Mouse (Mus musculus): ENCODE results near the gene Klhdc8a.

Gene Klhdc8a

GRCm38 (mm10) chr1:132317894-132318863, 19.8 kb downstream of the Klhdc8a start:
- DNase-seq (ENCODE audit: low spot score), result no peak

DNA sequence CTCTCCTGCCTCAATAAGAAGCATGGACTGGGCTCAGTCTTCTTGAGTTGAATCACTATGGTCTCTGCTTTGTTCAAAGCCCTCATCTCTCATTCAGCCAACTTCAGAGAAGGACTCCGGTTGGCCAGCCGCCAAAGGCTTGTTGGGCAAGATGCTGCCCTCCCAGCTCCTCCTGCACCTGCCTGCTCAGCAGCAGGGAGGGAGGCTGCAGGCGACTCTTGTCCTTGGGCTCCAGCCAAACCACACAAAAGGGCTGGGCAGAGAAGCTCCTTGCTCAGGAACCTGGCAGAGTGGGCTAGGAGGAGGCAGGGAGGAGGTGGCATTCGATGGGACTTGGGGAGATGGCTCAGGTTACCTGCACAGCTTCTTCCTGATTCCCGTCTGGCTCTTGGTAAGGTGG, 20.8 kb downstream of the Klhdc8a start:
- DNase-seq (ENCODE audit: low spot score), result peak; percentile 82

DNA sequence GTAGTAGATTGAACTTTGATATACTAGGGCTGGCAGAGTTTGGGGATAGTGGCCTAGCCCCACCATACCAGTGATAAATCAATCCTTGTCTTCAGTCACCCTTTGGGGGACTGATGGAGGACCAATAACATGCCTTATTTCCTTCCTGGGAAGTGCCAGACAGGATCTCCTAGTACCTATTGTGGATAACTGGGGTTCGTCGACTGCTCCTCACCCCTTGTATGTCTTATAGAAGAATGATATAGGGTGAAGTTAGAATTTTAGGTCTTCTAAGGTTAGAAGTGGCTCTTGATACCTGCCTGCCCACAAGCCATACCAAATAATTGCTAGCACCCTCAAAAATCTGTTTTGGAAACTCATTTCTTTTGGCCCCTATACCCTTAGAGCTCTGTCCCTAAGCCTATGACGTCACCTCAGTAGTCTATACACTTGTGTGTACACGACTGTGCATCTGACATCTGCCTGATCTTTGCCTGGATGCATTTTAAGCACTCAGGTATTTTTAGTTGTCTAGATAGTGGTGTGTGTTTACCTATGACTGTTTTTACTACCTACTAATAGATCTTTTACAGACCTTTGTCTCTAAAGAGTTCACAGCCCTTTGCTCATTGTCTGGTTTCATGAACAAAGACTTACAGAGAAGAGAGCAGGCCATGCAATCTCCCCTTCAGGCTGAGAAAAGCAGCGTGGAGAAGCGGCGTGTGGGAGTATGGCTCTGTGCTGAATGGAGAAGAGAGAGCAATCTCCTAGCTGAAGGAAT, 23.6 kb downstream of the Klhdc8a start:
- DNase-seq (ENCODE audit: low spot score), result peak; percentile 49

GRCm38 (mm10) chr1:132322711-132323542, 24.5 kb downstream of the Klhdc8a start:
- no peak for DNase-seq (ENCODE audit: low spot score)

DNA sequence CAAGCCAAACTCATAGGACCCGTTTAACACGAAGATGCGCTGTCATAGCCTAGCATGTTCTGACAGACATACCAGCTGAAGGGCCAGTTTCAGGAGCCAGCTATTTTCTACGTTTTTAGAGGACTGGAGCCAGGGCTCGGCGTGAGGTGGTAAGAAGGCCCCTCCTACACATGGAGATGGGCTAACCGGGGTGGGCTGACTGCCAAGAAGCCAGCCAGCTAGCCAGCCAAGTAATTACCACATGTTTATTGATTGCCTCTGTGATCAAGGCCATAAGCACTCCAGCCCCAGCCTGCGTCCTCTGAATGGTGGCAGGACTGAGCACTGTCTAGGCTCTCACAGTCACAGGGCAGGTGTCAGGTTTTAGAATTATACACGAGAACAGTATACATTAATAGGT, 28.4 kb downstream of the Klhdc8a start:
- no peak for DNase-seq (ENCODE audit: low spot score)

GRCm38 (mm10) chr1:132327477-132327876, 29.1 kb downstream of the Klhdc8a start:
- DNase-seq (ENCODE audit: low spot score), result no peak

DNA sequence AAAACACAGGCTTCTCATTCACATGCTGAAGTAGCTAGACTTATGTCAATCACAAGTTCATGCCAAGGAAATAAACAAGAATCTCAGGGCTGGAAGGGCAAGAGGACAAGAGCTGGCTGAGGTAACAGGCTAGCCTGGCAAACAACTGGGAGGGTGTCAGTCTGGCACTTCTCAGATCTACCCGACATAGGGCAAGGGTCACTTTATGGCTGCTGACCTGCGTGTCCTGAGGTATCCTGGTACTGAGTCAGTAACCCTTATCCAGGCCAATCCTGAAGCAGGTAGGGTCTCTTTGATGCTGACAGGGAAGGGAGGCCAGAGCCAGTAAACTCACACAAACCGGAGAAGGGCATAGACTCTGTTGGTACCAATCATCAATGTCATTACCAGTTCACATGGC, 30.1 kb downstream of the Klhdc8a start:
- DNase-seq (ENCODE audit: low spot score), result no peak

DNA sequence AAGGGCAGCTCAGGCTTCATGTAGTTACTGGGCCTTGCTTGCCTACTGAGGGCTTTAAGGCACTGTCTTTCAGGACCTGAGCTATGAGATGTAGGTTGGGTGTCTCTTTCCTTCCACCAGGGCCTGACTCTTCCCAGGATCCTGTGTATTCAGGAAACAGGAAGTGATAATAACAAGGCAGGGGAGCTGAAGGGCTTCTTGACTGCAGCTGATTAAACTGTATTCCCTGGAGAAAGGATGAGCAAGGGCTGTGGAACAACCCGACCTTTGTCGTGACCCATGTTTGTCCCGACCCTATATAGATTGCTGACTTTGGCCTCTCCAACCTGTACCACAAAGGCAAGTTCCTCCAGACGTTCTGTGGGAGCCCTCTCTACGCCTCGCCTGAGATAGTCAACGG, 31.2 kb downstream of the Klhdc8a start:
- no peak for DNase-seq (ENCODE audit: low spot score)

GRCm38 (mm10) chr1:132330397-132330796, 32.0 kb downstream of the Klhdc8a start:
- DNase-seq (ENCODE audit: low spot score), result no peak

- no peak for DNase-seq (ENCODE audit: low spot score)
These were observed 32.9 kb downstream of the Klhdc8a start for GRCm38 (mm10) chr1:132331283-132331682.

DNA sequence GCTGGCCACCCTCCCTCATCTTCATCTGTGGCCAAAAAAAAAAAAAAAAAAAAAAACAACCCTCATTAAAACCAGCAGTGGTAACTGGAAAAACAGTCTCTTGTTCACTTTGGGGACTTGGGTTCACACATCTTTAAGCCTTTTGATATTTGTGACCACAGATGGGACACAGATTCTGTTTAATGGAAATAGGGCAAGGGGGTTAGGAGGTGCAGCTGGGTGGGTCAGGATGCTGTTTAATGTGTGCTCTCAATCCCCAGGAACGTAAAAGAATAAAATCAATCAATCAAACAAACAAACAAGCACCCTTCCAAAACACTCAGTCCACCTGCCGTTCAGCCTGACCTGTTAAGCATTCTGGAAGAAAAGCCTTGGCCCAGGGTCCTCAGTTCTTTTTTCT, 34.8 kb downstream of the Klhdc8a start:
- no peak for DNase-seq (ENCODE audit: low spot score)

DNA sequence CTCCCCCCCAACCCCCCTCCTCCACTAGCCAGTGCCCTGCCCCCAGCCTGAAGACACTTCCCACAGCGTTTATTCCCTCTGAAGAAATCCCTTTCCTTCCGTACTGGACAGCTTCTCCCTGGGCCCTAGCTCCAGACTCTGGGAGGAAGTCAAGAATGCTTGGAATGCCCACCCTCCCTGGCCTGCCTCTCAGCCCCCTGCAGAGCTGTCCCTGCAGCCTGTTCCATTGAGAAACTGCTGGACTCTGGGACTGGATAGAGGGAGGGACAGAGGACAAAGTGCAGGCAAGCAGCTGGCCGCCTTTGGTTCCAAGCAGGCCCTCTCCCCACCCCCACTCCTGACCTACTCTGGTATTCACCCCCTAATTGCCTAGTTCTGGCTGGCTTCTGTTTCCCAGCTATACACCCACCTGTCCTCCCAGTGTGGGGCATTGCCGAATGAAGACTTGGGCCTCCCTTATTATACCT, 35.3 kb downstream of the Klhdc8a start:
- no peak for DNase-seq (ENCODE audit: low spot score)

DNA sequence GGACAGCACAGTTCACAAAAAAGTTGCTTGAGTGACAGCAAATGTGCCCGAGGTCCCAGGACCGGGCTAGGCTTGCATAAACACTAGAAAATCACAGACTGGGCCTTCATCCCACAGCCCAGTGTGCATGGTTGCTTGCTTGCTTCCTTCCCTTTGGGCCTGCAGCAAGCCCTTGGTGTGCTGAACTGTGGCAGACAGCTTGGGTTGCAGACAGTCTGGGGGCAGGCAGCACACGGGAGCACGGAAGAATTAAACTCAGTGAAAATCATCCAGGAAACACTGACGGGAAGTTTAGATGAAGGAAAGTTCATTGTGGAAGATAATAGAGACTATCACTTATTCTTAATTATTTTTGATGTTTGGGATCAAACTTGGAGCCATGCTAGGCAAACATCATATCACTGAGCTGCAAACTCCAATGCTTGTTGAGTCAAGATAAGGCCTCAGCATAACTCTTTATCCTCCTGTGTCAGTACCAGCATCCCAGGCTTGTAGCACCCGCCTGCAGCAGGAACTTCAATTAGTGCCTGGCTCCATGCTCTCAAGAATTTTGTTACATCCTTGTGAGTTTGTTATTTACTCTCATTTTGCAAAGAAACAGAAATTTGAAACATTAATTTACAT, 35.9 kb downstream of the Klhdc8a start:
- no peak for DNase-seq (ENCODE audit: low spot score)

DNA sequence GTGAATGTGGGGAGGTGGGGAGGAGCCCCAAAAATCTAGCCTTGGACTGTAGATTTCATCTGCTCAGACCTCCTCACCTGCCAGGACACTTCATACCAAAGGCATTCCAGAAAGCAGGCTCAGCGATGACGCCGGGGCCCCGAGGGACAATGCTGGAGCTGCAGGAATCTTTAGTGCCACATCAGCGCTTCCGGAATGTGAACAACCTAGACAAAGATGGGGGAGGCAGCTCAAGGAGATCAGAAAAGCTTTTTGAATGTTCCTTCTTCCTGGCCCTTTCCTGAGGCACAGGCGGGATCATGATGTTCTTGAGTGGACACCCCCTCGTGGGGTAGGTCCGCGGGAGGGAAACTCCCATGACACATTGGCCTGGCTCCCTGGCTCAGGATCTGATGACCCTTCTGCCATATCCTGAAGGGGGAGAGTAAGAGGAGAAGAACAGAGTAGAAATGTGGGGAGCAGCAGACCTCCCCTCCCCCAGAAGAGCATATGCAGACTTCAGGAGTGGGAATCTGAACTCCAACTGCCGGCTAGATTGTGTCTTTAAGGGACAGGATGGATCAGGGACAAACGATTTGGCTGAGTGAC, 37.0 kb downstream of the Klhdc8a start:
- DNase-seq (ENCODE audit: low spot score), result peak; percentile 64

DNA sequence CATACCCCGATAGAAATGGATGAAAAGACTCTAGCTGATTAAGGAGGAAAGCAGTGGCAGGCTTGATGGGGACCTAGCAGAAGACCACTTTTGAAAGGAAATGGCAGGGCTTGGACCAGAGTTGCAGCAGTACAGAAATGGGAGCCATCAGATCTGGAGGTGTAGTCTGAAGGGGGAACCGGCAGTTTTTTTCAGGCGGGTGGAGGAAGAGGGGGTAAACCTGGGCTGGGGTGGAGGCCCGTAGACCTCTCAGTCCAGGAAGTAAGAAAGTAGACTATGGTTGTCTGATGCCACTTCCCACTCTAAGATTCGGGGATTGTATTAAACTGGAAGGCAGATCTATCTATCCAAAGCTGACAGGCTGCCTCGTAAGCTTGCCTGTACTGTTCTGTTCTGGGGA, 38.5 kb downstream of the Klhdc8a start:
- no peak for DNase-seq (ENCODE audit: low spot score)

GRCm38 (mm10) chr1:132338027-132338660, 39.7 kb downstream of the Klhdc8a start:
- no peak for DNase-seq (ENCODE audit: low spot score)

DNA sequence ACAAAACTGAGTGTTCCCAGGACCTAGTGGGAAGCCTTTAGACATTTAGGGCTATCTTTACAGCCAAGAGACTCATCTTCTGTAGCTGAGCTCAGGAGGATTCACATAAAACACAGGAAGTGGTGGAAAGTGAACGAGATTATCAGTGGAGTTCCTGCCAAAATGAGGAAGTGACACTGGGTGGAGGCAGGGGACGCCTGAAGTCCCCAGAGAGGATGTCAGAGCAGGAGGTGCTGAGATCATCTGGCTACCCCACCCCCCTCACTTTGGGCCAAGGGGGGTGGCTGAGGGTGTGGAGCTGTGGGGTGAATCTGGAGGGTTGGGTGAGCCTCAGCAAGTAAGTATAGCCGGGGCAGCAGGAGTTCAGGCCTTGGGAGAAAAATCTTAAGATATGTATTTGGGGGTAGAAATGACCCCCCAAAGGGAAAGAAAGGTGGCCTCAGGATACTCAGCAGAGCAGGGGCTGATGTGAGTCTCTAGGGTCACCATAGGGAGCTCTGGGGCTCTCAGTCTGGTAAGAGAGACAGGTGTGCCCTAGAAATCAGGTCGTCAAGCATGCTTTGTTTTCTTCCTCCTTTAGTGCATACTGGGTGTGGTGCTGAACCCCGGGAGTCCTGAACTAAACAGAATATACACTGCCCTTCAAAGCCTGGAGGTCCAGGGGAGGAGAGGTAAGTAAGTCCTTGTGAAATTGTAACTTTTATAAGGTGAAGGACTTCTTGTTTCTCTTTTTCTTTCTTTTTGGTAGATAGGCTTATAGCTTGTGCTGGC, 43.5 kb downstream of the Klhdc8a start:
- no peak for DNase-seq (ENCODE audit: low spot score)

GRCm38 (mm10) chr1:132342518-132342917, 44.1 kb downstream of the Klhdc8a start:
- DNase-seq (ENCODE audit: low spot score), result no peak

DNA sequence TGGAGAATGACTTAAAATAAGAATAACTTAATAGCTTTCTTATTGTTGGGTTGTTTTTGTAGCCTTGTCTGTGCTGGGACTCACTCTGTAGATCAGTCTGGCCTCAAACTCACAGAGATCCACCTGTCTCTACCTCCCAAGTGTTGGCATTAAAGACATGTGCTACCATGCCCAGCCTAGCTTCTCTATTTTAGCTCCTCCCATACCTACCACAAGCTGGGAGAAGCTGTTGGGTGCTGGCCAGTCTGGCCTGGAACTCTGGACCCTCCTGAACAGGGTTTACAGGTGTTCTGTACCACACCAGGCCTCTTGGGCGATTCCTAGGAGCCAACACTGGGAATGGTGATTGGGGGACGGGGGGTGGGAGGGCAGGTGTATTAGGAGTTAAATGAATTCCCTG, 44.8 kb downstream of the Klhdc8a start:
- DNase-seq (ENCODE audit: low spot score), result no peak

DNA sequence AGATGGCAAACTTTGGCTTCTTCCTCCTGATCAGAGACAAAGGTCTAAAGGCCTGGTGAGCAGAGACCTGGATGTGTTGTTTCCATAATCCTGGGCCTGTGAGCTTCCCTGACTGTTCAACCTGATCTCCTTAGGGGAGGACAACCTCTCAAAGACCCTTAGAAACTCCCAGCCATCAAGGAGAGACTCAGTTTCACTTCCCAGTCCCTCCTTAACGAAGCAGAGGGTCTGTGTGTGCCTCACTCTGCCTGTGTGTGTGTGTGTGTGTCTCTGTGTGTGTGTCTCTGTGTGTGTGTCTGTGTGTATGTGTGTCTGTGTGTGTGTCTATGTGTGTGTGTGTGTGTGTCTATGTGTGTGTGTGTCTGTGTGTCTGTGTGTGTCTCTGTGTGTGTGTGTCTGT, 45.2 kb downstream of the Klhdc8a start:
- DNase-seq (ENCODE audit: low spot score), result no peak
